Mouse (Mus musculus) liver, adult 2 months (tissue): Measurements from ENCODE around the gene Cdhr2. TPM values are rescaled to one million over a fixed set of nuclear protein-coding genes. Genes with fewer than 3 reads are reported as not detected.

Experiments used
- DNase-seq: peaks from one replicate; pipeline ENCODE4 v3.0.0-alpha.2; 2011; ENCODE audit warnings: low read depth, low spot score; ENCODE audit errors: extremely low read depth
- H3K27ac ChIP-seq: fragments of 200-500 bp; replicated peaks from 2 replicates; pipeline ENCODE4 v1.5.1; 2012; ENCODE audit warnings: low read depth, mild to moderate bottlenecking, control low read depth, inconsistent platforms, low read length; ENCODE audit not compliant: insufficient read depth
- H3K27me3 ChIP-seq: fragments of 200-500 bp; 2 replicates; pipeline ENCODE4 v1.6.1; 2012; ENCODE audit warnings: mild to moderate bottlenecking, moderate library complexity, low read length, inconsistent platforms; ENCODE audit not compliant: control insufficient read depth, insufficient read depth
- H3K36me3 ChIP-seq: fragments of 200-500 bp; 2 replicates; pipeline ENCODE4 v1.6.1; 2012; ENCODE audit warnings: low read length, inconsistent platforms; ENCODE audit not compliant: control insufficient read depth, insufficient read depth
- H3K4me1 ChIP-seq: fragments of 200-500 bp; 2 replicates; pipeline ENCODE4 v1.6.1; 2011; ENCODE audit warnings: low read length; ENCODE audit not compliant: control insufficient read depth, insufficient read depth
- H3K4me3 ChIP-seq: fragments of 200-500 bp; 2 replicates; pipeline ENCODE4 v1.5.1; 2011; ENCODE audit warnings: low read depth, mild to moderate bottlenecking, control low read depth, low read length, moderate library complexity; ENCODE audit not compliant: insufficient read depth
- H3K79me2 ChIP-seq: fragments of 200-500 bp; 2 replicates; pipeline ENCODE4 v1.6.1; 2012; ENCODE audit warnings: inconsistent platforms, mild to moderate bottlenecking, low read length, moderate library complexity; ENCODE audit not compliant: control insufficient read depth, insufficient read depth
- H3K9ac ChIP-seq: fragments of 200-500 bp; 2 replicates; pipeline ENCODE4 v1.6.1; 2012; ENCODE audit warnings: low read depth, mild to moderate bottlenecking, control low read depth, inconsistent platforms, low read length
- CTCF ChIP-seq: fragments of 200-500 bp; IDR thresholded peaks from 2 replicates; pipeline ENCODE4 v1.5.1; 2011; ENCODE audit warnings: low read depth, low read length, control low read depth
- POLR2A ChIP-seq: fragments of 200-500 bp; IDR thresholded peaks from 2 replicates; pipeline ENCODE4 v1.6.1; 2011; ENCODE audit warnings: low read length, control low read depth; ENCODE audit not compliant: insufficient read depth; ENCODE audit errors: extremely low read depth
- WGBS: fragments of 180-500 bp; shearing (Covaris S2); methylation state at CpG from one replicate; pipeline ENCODE4 v1.1.7; 2018; 5-methylcytosine and 5-hydroxymethylcytosine counted together
- polyA plus RNA-seq: library from polyadenylated mRNA; depleted of rRNA; stranded (reverse); fragments of >200 nt; gene quantifications from 2 replicates; pipeline ENCODE4 v1.2.3, GENCODE M21; 2012
- total RNA-seq: library from RNA; depleted of rRNA; stranded (reverse); fragments of >200 nt; gene quantifications from 2 replicates; pipeline ENCODE4 v1.2.3, GENCODE M21; 2014

Gene Cdhr2
- total and polyA plus RNA-seq, 2 experiments: under 0.01 to 0.18 TPM

DNA sequence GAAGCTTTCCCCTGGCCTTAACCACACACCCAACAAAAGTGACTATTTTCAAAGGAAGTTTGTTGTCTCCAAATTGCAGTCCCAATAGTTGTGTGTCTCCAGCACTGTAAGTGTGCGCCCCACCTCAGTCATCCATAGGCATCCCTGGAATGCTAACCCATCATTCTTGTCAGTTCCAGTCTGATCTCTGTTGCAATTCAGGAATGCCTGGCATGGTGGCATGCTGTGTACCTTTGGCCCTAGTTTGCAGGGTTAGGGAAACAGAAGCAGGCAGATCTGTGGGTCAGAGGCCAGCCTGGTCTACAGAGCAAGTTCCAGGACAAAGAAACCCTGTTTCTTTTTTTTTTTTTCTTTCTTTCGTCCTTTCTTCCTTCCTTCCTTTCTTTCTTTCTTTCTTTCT lies 30.8 kb upstream of the Cdhr2 start:
- no peaks in the 10 kb centered on the region for H3K79me2 ChIP-seq
- no peak overlapping the region for H3K27ac ChIP-seq
- peaks cover 4% of the 10 kb centered on the region for H3K4me1 ChIP-seq
- DNase-seq: peak; percentile 93
- no peaks in the 10 kb centered on the region for H3K27me3 ChIP-seq
- no peak overlapping the region for H3K9ac ChIP-seq
- 36% methylated on average over 2 of the region's 2 CpGs for WGBS
- TF ChIP-seq POLR2A (no peak), CTCF (no peak)
- no peaks in the 10 kb centered on the region for H3K36me3 ChIP-seq
- H3K4me3 ChIP-seq: no peak overlapping the region

DNA sequence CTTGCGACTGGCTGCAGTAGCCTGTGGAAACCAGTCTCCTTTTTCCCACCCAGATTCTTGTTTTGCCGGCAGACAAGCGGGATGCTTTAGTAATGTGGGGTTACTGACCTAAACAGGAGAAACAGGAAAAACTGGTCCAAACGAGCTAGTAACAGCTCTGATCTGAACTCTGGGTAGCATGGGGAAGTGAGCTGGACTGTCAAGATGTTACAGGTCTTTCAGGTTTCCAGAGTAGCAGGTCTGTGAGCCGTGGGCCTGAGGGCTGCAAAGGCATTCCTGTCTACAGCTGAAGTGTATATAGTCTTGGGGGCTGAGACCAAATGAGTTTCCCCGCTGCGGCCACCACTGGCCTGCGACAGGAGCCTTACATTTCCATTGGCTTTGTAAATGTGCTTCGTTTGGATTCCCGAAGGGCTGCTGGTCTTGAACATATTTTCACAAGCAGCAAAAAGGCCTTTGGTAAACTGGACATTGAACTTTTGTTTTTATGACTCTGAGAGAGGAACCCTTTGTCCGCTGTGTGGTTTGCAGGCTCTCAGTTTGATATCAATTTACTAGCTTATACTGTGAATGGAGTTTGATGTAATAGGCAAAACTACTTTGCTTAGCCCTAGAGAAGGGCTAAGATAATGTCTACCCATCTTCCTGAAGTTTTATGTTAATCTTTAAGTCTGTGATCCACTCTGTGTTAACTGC lies 25.2 kb upstream of the Cdhr2 start:
- H3K27ac ChIP-seq: peak overlapping the region; percentile 43

DNA sequence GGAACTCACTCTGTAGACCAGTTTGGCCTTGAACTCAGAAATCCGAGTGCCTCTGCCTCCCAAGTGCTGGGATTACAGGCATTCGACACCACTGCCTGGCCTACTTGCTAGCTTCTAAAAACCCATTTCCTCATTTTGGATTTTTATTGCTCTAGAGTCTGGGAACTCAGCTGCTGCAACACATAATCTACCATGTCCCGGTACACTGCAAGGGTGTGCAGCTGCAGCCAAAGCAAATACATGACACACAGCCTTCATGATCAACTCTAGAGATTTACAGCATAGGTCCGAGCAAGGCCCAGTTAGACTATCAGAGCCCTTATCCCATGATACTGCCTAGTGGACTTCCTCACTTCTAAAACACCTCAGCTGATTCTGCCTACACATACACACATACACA lies 23.0 kb upstream of the Cdhr2 start:
- H3K4me3 ChIP-seq: no peak overlapping the region
- no peak for DNase-seq
- no peak overlapping the region for H3K9ac ChIP-seq
- no peaks in the 10 kb centered on the region for H3K27me3 ChIP-seq
- H3K79me2 ChIP-seq: 0 out of 2 replicates have a peak, but pooled peaks cover 4% of the 10 kb centered on the region
- H3K27ac ChIP-seq: no peak overlapping the region
- peaks cover 6% of the 10 kb centered on the region for H3K36me3 ChIP-seq
- H3K4me1 ChIP-seq: peaks cover 4% of the 10 kb centered on the region
- no peak for TF ChIP-seq POLR2A
- TF ChIP-seq CTCF: no peak
- 54% methylated on average over 4 of the region's 4 CpGs for WGBS

More for the DNA sequence above, 25.2 kb upstream of the Cdhr2 start:
- Histone ChIP-seq H3K79me2 (no peaks in the 10 kb centered on the region), H3K9ac (no peak overlapping the region), H3K27me3 (no peaks in the 10 kb centered on the region), H3K4me1 (peaks cover 4% of the 10 kb centered on the region), H3K4me3 (no peak overlapping the region), H3K36me3 (no peaks in the 10 kb centered on the region; the same call in 1 of the 2 replicates)
- peak; percentile 70 for DNase-seq
- TF ChIP-seq CTCF (no peak), POLR2A (no peak)
- 36% methylated on average over 11 of the region's 11 CpGs for WGBS

DNA sequence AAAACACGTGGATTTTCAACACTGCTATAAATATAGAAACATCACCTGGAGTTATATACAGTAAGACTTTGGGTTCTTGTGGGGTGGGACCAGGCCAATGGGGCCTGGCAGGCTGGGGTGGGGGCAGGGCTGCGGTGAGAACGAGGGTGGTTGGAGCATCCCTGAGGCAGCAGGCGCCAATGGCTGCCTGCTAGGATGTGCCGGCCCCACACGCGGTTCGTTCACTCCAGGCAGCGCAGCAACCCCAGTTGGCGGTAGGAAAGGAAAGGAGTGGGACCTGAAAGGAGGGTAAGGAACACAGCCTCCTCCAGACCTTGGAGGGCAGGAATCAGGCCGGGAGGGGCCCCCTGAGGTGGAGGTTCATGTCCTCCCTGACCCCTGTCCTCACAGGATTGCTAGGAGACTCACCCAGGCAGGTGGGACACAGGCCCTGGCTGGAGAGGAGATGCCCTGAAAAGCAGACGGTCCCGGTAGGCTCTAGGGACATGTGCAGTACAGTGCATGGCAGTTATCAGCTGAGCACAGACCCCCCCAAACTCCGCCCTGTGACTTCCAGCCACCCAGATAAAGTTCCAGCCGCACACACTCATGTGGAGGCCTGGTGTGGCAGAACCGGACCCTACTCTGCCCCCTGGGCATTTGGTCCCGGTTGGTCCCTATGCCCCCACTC lies 20.9 kb upstream of the Cdhr2 start:
- no peak overlapping the region for H3K4me3 ChIP-seq
- peaks cover 13% of the 10 kb centered on the region for H3K4me1 ChIP-seq
- no peak for DNase-seq
- no peaks in the 10 kb centered on the region for H3K27me3 ChIP-seq
- peaks cover 7% of the 10 kb centered on the region; the same call in 1 of the 2 replicates for H3K79me2 ChIP-seq
- TF ChIP-seq CTCF (no peak), POLR2A (no peak)
- peaks cover 6% of the 10 kb centered on the region for H3K36me3 ChIP-seq
- no peak overlapping the region for H3K27ac ChIP-seq
- H3K9ac ChIP-seq: no peak overlapping the region
- WGBS: 93% methylated on average over 17 of the region's 17 CpGs

DNA sequence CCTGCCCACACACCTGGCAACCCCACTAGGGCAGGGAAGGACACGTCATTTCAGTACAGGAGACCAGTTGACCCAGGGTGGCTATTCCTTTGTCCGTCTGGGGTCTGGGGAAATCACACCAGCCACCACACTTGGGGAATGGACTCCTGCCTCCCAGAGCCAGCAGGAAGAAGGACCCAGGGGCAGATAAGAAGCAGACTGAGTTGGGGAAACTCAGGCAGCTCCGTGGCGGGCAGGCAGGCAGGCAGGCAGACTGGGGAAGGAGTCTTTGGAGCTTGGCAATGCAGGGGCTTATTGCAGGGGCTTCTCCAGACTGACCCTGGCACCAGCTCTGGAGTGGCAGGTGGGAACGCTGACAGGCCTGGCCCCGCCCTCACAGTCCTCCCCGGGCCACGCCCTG lies 20.0 kb upstream of the Cdhr2 start:
- no peak for DNase-seq
- Histone ChIP-seq H3K4me1 (peaks cover 17% of the 10 kb centered on the region), H3K9ac (no peak overlapping the region), H3K27me3 (no peaks in the 10 kb centered on the region), H3K27ac (no peak overlapping the region), H3K4me3 (no peak overlapping the region), H3K79me2 (peaks cover 14% of the 10 kb centered on the region; the same call in 1 of the 2 replicates), H3K36me3 (peaks cover 6% of the 10 kb centered on the region)
- TF ChIP-seq POLR2A (no peak), CTCF (no peak)
- 89% methylated on average over 8 of the region's 8 CpGs for WGBS

DNA sequence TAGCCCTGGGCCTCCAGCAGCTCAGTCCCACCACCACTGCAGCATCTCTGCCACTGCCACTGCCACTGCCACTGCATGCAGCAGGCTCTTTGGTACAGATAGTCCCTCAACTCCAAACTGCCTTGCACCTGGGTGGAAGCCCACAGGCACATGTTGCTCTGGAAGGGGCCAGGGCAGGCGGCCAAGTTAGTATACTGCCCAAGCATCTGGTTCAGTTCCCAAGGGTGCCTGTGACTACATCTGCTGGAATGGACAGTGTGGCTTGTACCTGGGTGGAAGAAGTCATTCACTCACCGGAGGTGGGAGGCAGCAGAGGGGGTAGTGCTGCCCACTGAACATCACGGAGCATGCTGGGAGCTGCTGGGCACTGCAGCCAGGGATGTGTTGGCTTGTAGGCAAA lies 18.0 kb upstream of the Cdhr2 start:
- TF ChIP-seq POLR2A: no peak
- no peak for TF ChIP-seq CTCF
- 100% methylated on average over 3 of the region's 3 CpGs for WGBS
- H3K27ac ChIP-seq: no peak overlapping the region
- peaks cover 21% of the 10 kb centered on the region for H3K4me1 ChIP-seq
- H3K4me3 ChIP-seq: no peak overlapping the region
- peaks cover 21% of the 10 kb centered on the region; the same call in 1 of the 2 replicates for H3K79me2 ChIP-seq
- peaks cover 6% of the 10 kb centered on the region for H3K36me3 ChIP-seq
- DNase-seq: no peak
- H3K9ac ChIP-seq: no peak overlapping the region
- no peaks in the 10 kb centered on the region for H3K27me3 ChIP-seq
